Mouse (Mus musculus) cerebellum, postnatal 36 days (tissue): ENCODE results near the gene Pkd1l2.

Experiments used
- DNase-seq, 2 experiments: peaks; one replicate each; pipeline ENCODE4 v3.0.0; 2021 to 2022; ENCODE audit warnings: mixed read lengths in 2 of 2

The Pkd1l2 gene

DNA sequence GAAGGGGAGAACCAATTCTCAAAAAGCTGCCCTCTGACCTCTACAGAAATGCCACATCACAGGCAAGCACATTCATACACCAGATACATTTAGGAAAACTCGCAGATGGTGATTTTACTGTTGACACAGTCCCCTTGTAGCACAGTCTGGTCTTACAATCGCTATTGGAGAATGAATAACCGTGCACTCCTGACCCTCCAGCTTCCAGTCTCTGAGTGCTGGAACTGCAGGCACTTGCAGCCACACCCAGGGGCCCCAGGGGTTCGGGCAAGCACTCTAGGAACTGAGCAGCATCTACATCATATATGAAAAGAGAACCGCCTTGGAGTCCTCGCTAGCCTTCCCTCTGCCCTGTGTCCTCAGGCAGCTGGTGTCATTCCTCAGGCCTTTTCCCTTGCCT lies 50.8 kb downstream of the Pkd1l2 start:
- DNase-seq, result no peak

DNA sequence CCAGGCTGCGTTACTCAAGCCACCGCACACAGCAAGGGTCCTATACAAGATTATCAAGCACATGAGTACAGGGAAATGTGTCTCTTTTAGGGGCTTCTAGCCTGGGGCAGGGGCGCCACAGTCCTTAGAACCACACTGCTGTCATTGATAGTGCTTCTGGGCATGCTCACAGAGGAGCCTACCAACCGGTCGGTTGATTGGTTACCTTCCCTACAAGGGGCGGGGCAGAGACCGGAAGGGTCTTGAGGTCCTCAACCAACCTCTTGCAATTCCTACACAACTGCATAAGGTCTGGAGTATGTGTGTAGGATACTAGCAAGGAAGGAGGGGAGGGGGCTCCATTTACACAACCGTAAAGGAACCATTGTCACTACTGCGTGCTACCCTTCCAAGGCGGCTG lies 53.6 kb downstream of the Pkd1l2 start:
- no peak for DNase-seq

DNA sequence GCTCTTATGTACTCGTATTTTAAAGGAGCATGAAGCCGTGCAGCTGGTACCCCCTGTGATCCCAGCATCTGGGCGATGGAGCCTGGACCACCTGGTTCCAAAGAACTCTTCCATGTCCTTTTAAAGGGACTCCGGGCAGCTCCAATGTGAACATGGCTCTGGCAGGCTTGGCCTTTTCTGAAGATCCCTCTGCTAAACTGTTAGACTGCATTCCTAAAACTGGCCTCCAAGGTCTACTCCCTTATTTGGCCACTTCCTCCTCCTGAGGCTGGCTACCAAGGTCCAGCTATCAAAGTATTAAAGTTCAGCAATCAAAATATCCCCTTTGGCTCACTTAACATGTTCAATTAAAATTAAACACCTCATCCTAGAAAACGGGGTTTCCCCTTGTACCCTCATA lies 54.6 kb downstream of the Pkd1l2 start:
- no peak for DNase-seq

DNA sequence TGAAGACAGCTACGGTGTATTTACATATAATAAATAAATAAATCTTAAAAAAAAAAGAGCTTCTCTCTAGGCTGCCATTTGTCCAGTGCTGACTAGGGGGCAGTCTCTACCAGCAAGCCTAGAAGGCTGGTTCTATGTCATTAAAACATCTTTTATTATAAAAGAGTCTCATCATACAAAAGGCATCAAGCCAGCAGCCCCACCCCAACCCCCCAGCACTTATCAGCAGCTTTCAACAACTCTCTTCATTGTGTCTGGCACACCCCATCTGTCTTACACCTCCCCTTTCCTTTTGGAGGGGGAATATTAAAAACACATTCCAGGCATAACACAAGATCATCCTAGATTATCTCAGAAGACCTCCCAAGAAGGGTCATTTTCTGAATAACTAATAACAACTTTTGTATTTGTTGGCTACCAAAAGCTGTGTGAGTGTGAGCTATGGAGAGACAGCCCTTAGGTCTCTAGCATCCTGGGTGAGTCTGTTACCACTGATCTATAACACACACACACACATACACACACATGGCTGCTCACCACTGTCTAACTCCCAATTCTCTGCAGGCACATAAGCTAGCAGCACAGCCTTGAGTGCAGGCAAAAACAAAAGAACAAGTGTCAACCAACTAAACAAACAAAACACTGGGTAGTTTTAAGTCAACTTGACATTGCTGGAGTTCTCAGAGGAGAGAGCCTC lies 59.8 kb downstream of the Pkd1l2 start:
- no peak for DNase-seq

DNA sequence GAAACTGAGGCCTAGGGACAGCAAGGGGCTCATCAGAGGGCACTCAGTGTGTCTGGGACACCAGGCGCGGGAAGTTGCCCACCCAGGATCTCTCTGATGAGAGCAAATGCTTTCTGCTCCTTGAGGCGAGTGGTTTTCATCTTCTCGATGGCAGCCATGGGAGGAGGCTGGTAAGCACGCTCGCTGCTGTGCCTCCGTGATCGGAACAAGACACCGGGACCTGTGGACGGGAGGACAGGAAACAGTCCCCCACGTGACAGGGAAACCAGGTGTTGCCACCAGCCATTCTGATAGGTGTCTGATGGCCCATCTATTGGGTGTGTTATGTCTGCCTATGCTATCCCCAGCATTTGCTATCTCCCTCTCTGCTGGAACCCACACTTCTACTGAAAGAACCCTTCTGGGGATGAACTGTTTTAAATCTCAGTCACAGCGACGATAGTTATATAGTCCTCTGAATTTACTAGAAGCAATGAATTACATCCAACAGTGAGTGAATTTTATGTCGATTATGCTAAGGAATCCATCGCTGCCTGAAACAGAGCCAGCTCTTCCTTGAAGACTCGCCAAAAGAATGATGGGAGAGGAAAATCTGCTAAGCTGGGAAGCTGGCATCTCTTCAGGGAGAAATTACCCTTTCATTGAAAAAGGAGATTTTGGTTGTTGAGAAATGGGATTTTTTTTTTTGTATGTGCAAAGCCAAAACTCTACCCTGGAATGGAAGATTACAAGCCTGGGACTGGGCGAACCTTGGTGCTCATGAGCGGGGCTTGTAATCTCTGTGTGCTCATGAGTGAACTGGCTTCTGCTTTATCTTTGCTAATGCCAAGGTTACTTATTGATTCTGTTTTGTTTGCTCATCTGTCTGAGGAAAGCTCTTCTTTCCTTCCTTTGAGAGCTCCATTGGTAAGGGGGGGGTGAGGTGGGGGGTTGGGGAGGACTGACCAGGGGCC lies 62.6 kb downstream of the Pkd1l2 start:
- no peak for DNase-seq

DNA sequence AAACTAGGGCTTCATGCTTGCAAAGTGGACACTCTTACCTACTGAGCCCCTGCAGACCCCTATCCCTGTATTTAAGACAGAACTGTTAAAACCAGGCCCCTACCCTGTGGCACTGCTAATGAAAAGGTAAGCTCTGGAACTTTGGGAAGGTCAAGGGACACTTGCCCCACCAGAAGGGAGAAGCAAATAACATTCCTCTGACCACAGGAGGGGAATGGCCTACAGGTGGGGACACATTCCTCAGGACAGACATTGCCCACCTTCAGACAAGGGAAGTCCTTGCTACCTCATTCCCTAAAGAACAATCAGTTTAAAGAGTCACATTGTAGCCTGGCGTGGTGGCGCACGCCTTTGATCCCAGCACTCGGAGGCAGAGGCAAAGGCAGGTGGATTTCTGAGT lies 64.4 kb downstream of the Pkd1l2 start:
- DNase-seq, result no peak

DNA sequence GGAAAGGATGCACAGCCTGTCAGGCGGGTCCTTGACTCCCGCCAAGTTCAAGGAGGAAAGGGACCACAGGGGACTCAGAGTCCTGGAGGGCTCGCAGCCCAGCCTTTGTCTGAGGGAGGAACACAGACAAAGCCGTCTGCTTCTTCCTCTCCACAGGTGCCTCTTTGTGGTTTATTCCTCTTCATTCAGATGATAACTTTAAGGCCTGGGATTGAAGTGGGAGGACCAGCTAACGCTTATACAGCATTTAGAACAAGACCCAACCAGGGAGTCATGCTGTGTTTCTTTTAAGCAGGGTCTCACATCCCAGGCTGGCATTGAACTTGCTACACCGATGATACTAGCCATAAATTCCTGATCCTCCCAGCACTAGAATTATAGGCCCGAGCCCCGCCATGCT lies 65.2 kb downstream of the Pkd1l2 start:
- DNase-seq, result no peak

DNA sequence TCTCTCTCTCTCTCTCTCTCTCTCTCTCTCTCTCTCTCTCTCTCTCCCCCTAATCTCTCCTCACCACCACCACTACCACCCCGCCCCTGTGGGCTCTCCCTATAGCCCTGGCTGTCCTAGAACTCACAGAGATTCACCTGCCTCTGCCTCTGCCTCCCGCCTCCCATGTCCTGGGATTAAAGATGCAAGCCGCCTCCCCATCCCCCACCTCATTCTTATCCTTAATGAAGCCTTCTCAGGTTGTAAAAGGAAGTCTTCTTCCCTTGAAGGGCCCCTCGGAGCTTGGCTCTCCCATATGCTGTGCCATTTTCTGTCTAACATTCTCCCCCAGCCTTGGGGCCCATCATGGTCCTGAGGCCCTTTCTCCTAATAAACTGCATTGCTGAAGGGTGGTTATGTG lies 66.6 kb downstream of the Pkd1l2 start:
- DNase-seq, result no peak

DNA sequence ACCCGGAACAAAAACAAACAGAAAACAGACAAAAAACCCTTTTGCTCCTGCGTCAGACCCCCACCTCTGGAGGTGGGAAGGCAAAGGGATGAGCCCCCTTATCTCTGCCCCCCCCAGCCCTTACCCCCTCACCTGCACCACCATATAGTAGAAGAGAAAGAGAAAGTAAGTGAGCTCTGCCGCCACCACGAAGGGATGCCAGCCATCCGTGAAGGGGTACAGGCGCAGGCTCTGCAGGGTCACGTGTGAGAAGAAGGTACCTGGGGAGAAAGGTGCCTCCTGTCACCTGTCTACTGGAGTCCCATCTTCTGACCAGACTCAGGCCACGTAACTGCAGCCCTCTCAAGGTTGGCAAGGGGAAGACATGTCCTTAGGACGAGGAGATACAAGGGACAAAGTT lies 70.9 kb downstream of the Pkd1l2 start:
- DNase-seq, result no peak

DNA sequence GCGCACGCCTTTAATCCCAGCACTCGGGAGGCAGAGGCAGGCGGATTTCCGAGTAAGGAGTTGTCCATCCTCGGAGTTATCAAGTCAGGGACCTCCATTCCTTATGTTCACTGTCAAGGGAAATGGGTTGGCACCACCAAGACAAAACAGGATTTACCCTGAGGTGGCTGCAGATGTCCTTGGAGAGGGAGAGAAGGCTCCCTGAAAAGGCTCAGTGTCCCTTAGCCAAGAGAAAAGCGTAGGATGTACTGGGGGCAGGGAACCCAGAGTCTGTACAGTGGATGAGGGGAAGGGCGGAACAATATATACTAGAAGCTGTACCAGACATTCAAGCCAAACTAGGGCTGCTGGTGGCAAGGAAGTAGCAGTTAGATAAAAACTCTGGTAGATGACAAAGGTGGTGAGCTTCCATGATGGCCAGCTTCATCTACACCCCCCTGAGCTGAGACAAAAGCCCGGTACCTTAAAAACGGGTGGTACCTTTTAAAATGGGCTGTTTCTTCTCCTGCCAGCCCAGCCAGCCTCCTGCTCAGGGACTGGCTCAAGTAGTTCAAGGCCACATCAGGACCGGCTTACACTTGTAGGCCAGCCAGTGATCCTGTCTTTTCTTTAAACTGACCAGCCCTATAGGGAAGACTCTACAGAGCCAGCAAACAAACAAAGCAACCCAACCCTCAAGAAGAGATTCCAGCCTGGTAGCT lies 88.1 kb downstream of the Pkd1l2 start:
- DNase-seq, result no peak

DNA sequence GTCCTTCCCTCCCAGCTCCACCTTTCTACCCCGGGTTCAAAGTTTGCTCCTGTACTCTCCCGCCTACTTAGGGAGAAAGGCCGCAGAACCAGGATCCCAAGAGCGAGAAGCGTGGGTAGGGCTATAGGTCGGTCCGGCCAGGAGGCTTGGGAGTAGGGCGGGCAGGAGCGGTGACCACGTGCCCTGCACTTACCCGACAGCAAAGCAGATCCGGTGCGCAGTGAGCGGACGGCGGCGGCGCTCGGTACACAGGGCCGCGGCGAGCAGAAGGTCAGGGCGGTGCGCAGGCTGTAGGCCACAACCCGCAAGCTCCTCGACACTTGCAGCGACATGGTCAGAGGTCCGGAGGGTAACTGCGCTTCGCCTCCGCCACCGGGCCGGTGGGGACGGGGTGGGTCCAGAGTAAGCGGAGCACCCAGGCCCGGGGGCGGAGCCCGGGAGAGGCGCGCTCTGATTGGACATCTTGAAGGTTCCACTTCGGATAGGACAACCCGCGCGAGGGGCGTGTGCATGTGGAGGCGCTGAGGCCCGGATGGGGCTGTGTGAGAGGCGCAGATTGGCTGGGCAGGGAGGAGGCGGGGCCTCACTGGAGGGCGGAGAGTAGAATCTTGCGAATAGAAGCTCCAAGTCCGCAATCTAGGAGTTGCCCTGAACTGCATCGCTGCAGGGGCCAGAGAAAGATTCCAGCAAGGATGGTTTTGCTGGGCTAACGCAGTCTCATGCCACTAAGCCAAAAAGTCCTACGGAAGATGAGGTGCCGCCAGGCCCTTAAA lies 89.0 kb downstream of the Pkd1l2 start, which contains the start of gene Gcsh:
Gene Gcsh, minus strand, starts transcription at position 443 of the 773 bp plus-strand sequence.
- peak; percentile 95 to 98 for DNase-seq

DNA sequence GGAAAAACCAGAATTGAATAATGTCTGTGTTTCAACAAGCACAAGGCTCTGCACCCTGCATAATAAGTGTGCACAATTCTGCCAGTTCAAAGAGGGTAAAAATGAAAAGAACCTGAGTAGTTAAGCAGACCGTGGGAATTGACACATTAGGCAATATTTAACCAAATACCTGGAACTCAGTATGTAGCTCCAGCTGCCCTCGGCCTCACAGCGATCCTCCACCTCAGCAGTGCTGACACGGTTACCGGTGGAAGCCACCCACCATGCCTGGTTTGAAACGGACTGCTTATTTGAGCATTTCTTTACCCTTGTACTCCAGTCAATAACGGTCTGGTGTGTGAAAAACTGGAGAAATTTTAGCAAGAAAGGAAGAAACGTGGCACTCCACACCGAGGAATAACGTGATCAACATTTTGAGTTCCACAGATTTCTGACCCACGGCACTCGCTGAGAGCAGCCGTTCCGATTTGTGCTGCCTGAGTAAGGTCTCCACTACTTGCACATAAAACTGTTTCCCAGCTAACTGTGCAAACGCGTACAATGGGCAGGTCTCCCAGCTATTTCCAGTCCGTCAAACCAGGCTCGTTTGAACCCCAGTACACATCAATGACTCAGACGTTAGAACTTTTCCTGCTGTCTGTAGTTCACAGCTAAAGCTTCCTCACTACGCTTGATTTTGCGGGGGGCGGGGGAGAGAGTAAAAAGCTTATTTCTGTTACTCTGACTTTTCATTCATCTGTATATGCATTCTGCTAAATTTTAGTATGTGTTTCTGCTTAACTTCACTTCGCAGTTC lies 89.9 kb downstream of the Pkd1l2 start:
- DNase-seq, result peak in 1 of 2 experiments; percentile 12

DNA sequence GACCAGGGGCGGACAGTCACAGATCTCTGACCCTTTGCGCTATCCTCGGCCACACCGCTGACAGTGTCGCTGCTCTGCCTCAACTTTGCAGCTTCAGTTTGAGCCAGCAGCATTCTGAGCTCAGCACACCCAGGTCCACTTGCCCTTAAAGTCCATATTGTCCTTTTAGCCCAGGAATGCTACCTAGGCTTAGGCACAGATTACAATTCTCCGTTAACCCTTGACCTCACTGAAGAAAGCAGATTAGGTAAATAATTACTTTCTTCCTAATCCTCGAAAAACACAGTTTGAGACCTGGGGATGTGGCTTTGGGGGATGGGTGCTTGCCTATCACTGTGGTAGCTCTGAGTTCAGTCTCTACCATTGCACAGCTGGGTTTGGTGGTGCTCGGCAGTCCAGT lies 91.0 kb downstream of the Pkd1l2 start:
- no peak for DNase-seq

DNA sequence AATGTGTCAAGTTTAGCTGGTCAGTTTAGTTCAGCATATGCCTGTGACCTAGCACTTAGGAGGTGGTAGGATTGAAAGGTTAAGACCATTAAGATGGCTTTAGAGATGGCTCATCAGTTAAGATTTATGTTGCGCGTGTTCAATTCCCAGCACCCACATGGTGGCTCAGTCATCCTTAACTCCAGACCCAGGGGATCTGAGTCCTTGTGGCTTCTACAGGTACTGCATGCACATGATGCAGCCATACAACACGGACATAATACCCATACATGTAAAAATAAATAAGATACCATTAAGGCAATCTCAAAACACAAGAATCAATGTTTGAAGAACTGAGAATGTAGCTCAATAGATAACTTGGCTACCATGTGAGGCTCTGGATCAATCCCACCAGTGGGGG lies 92.4 kb downstream of the Pkd1l2 start:
- no peak for DNase-seq

DNA sequence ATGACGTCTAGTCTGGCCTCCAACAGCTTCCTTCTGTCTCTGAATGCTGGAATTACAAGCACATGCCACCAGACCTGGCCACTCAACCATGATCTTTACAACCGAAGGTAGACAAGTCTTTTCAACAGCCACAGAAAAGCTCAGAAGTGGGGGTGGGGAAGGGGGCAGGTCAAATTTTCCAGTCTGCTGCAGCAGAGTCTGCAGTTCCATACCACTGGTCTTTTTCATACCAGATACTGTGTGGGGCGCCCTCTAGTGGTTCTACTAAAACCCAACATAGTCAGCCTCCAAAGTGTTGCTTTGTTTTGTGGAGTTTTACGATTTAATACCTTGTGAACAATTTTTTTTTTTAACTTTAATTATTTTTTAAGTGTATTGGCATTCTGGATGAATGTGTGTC lies 102.1 kb downstream of the Pkd1l2 start:
- DNase-seq, result peak; percentile 43 to 62

DNA sequence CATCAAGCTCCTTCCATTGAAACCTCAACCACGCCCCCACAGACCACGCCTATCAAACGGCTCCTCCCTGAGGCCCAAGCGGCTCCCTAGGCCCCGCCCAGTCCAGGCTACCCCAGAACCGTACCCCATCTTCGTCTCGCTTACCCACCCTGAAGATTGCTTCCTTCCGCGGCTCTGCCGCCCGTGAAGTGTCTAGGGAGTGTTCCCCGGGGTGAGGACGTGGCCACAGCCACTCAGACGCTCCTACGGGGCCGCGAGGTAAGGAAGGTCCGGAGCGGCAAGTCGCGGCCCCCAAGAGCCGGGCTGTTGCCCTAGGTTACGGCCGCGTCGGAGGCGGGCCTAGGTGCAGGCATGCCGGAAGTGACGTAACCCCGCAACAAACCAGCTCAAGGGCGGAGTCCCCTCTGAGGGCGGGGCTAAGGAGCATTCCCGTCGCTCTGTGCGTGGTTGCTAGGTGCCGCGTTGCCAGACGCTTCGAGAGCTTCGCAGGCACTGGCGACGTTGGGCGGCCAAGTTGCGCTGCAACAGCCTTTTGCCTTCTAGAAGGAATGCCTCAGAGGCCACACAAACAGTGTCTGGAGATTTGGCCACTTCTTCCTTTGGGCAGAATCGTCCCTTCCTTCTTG lies 103.5 kb downstream of the Pkd1l2 start, which contains the start of gene 1700030J22Rik:
Gene 1700030J22Rik, minus strand, starts transcription at position 329 of the 626 bp plus-strand sequence.
- DNase-seq, result peak; percentile 96 to 97

DNA sequence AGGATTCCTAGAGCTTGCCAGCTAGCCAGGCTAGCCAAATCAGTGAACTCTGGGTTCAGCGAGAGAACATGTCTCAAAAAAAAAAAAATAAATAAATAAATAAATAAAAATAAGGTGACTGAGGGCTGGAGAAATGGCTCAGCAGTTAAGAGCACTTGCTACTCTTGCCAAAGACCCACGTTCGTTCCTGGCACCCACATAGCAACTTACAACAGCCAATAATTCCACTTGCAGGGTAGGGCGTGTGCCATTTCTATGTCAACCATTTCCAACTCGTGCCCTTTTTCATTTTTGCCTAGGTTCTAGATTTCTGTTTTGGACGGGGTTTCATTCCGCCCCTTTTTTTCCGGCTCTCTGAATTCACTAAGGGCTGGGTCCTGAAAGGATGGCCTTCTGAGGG lies 104.2 kb downstream of the Pkd1l2 start:
- DNase-seq, result no peak

DNA sequence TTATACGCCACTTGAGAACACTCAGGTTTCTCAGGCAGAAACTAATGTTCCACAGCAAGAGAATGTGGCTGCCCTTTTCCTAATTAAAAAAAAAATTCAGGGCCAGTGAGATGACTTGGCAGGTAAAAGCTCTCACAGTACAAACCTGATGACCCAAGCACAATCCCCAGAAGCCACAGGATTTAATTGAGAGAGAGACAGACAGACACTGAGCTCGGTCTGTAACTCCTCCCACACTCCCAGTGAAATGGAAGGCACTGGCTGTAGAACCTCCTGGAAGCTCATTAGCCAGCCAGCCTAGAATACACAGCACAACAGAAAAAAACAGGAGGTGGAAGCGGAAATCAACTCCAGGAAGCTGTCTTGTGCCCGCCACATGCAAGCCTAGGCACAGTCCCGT lies 106.6 kb downstream of the Pkd1l2 start:
- no peak for DNase-seq

DNA sequence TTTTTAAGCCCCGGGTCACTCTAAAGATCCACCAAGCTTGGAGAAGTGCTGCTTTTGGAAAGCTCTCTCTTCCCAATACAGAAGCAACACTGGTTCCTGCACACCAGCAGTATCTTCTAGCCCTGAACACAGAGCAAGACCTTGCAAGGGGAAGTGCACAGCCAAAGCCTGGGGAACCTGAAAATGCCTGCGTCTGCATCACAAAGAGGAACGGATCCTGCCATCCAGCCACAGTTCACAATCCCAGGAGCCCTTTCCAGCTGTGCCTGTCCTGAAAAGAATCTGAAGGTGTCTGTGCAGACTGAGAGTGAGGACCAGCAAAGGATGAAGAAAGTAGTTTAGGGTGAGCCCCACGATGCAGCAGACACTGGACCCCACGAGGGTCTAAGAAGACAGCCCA lies 107.2 kb downstream of the Pkd1l2 start:
- DNase-seq, result no peak

DNA sequence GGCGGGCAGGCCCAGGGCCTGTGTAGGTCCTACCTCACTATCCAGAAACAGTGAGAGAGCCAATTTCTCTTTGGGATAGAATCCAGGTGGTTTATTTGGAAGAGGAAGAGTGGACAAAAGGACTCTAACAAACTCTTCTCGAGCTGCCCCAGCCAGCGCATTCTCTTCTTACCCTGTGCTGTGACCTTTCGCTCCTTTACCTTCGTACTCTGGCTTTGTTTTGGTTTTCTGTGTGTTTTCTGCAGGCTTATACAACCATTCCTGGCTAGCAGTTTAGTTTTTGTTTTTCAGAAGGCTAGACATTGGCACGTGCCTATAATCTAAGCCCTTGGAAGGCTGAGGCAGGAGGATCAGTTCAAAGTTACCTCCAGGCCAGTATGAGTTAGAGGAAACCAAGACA lies 112.7 kb downstream of the Pkd1l2 start:
- DNase-seq, result no peak

DNA sequence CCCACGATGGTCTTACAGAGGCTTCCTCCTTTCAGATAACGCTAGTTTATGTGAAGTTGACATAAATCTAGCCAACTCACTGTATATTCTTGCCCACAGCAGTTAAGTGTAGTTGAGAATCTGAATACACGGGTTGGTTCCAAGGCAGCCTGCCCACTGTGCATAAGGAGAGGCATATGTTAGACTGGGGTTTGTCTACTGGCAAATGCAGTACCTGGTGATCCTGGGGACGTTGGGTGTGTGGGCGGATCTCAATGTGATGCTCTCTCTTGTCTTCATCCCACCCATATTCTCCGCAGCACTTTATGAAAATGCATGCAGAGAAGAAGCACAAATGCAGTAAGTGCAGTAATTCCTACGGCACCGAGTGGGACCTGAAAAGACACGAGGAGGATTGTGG lies 127.8 kb downstream of the Pkd1l2 start:
- no peak for DNase-seq
